Mouse (Mus musculus) urinary bladder, postnatal 25 days (tissue): ENCODE results near the gene Dmbt1.
"Not testable (repeated sequence)": the region's sequence is repeated elsewhere in the genome, so short reads cannot be mapped to it uniquely, and the experiment has no call there.

Experiments
- DNase-seq: peaks from one replicate; pipeline ENCODE4 v3.0.0; 2022; ENCODE audit warnings: low spot score

Dmbt1 gene

GRCm38 (mm10) chr7:131031755-131032154, at the start of gene Dmbt1:
TSS of gene Dmbt1 (plus strand) at chr7:131032053.
- no peak for DNase-seq

DNA sequence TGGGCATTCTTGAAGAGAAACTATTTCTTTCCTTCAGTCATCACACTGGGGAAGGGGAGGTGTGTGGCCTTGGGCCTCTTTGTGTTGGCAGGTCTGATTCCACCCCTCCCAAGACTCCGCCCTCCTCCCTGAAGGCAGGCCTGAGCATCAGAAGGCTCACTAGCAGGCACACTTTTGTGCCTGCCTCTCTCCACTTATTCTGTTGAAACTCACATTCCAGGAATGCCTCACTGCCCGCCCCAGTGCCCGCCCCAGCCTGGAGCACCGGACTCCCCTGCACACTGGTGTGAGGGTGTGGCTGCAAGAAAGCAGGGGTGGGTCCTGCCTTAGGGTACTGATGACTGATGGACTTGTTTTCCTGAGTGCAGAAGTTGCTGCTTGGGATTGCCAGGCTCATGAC, 49.5 kb upstream of the Dmbt1 start:
- DNase-seq: peak; percentile 32

DNA sequence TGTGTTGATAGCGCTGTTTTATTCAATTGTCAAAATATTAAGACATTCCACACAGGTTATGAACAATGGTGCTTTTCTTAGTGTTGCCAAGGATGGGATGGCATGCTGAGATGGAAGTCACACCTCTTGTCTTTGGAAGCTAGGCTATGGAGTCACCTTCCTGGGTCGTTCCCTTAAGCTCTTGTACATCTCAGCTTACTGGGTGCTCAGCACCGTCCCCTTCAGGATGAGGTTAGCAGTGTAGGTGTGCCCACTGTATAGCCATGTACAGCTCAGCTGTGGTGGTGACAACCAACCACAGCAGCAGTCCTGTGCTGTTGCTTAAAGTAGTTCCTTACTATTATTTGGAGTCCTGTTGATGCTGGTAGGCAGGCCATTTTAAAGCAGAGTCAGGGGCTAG, 49.0 kb upstream of the Dmbt1 start:
- no peak for DNase-seq

DNA sequence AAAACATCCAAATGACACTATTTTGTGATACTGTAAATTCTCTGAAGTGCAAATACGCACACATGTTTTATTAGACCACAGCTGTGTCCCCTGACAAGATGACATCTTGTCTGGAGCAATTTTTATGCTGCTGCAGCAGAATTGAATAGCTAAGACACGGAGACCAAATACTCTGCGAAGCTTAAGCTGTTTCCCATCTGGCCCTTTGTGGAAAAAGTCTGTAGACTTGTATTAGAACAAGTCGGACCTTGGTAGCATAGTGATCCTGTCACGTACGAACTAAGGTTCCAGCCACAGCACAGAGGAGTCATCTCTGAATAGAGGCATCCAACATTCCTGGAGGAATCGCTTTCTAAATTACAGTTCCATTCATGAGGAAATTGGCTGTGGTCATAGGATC, 47.6 kb upstream of the Dmbt1 start:
- no peak for DNase-seq

- DNase-seq: no peak
These were observed 46.7 kb upstream of the Dmbt1 start for GRCm38 (mm10) chr7:130985193-130985592.

DNA sequence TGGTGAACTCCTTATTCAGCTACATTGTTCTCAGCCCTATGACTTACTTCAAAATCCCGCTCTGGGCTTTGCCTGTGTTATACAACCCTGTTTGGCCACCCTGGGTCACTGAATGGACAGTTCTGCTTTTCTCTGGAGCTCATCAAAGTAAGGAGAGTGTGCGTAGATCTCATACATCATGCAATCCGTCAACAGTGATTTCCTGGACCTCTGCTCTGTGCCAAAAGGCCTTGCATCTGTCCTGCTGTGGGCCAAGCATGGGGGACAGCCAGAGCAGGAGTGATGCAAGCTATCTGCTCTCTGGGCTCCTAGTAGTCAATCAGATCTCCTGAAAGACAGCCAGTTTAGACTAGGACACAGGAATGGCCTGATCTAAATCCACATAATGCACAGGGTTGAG, 46.1 kb upstream of the Dmbt1 start:
- DNase-seq: no peak

DNA sequence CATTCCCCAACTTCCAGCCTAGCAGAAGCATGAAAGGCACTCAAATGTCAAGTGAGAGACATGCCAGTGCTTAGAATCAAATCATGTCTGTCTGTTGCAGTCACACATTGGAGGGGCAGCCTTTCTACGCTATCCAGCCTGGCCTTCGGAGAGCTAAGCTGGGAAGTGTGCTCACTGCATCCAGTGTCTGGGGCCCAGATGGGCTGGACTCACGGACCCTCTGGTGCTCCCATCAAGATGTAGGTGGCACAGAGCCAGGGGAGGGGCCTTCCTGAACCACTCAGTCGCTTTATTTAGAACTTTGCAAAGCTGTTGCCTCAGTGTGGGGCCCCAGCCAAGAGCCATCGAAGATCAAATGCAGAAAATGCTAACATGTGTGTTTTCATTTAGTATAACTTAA, 43.7 kb upstream of the Dmbt1 start:
- no peak for DNase-seq

DNA sequence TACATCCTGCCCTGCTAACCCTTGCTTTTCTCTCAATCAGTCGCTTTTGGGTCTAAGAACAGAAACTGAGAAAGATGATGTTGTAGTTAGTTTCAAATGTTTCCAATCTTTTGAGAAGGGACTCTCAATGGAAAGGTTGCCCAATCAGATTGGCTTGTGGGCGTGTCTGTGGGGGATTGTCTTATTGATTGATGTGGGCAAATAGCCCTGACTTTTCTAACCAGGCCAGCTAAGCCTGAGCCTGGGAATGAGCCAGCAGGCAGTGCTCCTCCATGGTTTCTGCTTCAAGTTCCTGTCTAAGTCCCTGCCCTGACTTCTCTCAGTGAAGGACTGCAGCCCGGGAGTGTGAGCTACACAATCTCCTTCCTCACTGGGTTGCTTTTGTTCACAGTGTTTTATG, 42.5 kb upstream of the Dmbt1 start:
- no peak for DNase-seq

DNA sequence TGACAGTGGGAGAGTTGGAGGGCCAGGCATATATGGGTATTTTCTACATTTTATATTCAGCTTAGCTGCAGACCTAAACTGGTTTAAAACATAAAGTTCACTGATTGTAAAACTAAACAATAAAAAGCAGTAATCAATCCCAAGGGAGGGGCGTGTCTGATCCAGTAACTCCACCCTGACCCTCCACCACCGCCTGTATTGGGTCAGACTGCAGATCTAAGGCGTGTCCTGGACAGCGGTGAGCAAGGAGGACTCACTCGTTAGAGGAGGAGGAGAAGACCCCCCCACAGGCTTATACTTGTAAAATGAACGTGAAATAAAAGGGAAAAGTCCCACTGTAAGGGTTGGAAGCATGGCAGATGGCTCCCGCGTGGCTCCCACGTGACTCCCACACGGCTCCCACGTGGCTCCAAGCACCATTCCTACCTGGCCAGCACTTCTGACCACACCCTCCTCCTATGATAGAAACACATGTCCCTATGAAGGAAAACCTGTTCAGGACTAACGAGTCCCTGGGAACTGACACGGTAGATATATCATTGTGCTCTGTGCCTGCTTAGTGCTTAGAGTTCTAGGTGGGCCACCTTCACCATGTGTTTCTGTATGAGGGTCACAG, 40.6 kb upstream of the Dmbt1 start:
- DNase-seq: no peak

DNA sequence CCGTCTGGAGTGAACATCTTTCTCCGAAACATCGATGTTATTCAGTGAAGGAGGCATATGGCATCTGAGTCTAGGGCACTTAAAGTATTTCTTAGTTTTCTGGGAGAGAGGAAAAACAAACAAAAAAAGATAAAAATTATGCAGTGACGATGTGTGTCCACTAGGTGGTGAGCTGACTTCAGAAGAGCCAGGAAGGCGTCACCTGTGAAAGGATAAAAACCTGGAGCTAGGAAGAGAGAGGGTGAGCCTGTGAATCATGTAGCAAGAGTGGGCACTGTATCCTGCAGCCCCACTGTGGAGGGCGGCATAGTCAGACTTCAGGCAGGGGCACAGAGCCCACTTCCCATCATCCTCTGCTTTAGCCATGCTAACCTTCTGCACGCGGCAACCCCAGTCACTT, 37.9 kb upstream of the Dmbt1 start:
- no peak for DNase-seq

GRCm38 (mm10) chr7:131001976-131002726, 29.7 kb upstream of the Dmbt1 start:
- no peak for DNase-seq

DNA sequence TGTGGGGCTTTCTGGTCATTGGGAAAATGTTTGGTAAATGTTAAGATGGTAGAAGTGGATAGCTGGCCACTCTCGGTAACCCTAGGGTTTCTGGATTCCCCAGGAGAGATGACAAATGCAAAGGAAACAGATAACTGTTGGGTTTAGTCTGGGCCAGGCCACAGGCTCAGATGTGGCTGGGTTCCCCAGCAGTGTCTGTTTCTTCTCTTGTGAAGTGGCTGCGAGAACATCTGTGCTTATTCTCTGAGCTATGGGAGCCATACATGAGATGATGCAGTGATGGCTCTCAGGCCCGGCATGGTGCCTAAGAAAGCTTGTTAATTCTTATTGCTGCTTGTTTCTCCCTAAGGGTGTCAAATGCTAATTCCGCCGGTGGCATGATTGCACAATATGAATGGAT, 27.8 kb upstream of the Dmbt1 start:
- DNase-seq: no peak

DNA sequence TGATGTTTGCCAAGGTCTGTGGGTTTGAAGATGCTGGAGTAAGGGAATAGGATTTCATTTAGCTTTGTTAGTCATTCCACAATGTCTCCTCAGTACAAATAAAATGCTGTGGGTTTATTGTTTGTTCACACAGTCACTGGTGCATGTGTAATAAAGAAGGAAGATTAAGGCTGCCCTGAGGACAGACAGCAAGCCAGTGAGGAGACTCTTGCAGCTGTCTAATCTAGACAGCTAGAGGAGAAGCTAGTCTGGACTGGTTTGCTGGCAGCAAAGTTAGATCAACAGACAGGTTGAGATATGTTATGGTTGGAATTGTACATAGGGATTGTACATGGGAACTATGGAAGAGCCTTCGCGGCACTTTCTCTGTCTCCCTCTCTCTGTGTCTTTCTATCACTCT, 24.6 kb upstream of the Dmbt1 start:
- no peak for DNase-seq

DNA sequence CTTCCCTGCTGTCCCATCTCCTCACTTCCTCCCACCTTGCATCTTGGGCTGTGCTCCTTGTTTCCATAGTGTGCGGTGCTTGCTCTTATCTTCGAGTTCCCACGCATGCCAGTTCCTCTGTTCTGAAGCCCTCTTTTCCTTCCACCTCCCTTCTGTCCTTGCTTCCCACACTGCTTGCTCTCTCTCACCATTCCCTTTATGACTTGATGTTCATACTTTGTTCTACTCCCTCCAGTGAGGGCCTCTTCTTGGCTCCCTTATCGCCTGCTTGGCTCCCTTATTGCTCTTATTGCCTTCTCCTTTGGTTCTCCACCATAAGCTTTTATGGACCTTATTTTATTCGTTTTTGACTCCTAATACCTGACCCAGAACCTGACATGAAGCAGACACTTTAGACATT, 22.7 kb upstream of the Dmbt1 start:
- DNase-seq: no peak

- no peak for DNase-seq
These were observed 20.0 kb upstream of the Dmbt1 start for GRCm38 (mm10) chr7:131011901-131012300.

DNA sequence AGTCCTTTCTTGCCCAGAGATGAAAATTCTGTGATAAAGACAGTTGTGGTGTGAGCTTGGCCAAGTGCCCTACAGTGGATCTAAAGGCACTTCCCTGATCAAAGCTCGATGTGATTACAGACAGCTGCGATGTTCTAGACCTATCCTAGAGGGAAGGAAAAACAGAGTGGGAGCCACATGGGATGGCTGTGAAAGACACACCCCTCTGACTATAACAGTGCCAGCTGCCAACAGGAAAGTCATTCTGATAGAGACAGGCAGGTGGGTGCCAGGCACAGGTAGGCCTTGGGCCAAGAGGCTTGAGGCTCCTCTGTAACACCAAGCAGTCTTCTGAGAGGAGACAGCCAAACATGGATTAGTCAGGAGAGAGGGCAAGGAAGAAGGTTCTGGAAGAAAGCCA, 12.7 kb upstream of the Dmbt1 start:
- no peak for DNase-seq

GRCm38 (mm10) chr7:131024807-131025206, 7.0 kb upstream of the Dmbt1 start:
- DNase-seq: no peak

DNA sequence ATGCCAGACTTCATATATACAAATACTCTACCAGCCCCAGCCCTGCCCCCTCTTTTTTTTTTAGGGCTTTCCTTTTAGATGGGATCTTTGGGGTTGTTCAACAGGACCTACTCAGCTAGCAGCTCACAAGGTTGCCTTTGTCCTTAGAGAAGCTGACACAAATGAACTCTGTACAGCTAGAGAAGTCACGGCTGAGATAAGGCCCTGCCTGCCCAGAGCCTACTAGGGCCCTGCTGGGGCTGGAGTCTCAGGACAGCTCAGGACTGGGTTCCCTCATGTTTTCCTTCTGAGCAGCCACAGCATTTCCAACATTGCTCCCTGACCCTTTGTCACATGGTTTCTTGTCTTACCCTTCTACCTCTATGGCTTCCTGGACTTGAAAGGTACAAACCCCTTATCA, 4.3 kb upstream of the Dmbt1 start:
- DNase-seq: no peak

GRCm38 (mm10) chr7:131036396-131036795, 4.5 kb downstream of the Dmbt1 start:
- no peak for DNase-seq

GRCm38 (mm10) chr7:131037083-131037482, 5.2 kb downstream of the Dmbt1 start:
- DNase-seq: no peak

DNA sequence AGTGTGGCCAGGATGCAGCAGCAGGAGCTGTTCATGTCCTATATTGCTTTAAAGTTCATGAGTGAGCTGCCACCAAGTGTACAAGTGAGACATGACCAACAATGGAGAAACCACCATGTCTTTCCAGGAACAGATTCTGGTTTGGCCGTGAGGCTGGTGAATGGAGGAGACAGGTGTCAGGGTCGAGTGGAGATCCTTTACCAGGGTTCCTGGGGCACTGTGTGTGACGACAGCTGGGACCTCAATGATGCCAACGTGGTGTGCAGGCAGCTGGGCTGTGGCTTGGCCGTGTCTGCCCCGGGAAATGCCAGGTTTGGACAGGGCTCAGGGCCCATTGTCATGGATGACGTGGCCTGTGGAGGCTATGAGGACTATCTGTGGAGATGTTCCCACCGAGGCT, 8.9 kb downstream of the Dmbt1 start:
- DNase-seq: not testable (repeated sequence)

GRCm38 (mm10) chr7:131042657-131043056, 10.8 kb downstream of the Dmbt1 start:
- DNase-seq: no peak

- peak; percentile 12 for DNase-seq
These were observed 13.5 kb downstream of the Dmbt1 start for GRCm38 (mm10) chr7:131045258-131045835.

- not testable (repeated sequence) for DNase-seq
These were observed 18.0 kb downstream of the Dmbt1 start for GRCm38 (mm10) chr7:131049829-131050228.
